Mouse (Mus musculus) testis, adult 2 months (tissue): ENCODE results near the gene Olfr645.

Experiments used
- CTCF ChIP-seq: fragments of 200-500 bp; IDR thresholded peaks from 2 replicates; pipeline ENCODE4 v1.5.1; 2012; ENCODE audit warnings: low read depth, mild to moderate bottlenecking, inconsistent platforms, low read length, moderate library complexity; ENCODE audit not compliant: control insufficient read depth, insufficient read depth, insufficient replicate concordance
- POLR2A ChIP-seq: fragments of 200-500 bp; IDR thresholded peaks from 2 replicates; pipeline ENCODE4 v1.6.1; 2012; ENCODE audit warnings: low read depth, mild to moderate bottlenecking, inconsistent platforms, low read length, moderate library complexity; ENCODE audit not compliant: control insufficient read depth

DNA sequence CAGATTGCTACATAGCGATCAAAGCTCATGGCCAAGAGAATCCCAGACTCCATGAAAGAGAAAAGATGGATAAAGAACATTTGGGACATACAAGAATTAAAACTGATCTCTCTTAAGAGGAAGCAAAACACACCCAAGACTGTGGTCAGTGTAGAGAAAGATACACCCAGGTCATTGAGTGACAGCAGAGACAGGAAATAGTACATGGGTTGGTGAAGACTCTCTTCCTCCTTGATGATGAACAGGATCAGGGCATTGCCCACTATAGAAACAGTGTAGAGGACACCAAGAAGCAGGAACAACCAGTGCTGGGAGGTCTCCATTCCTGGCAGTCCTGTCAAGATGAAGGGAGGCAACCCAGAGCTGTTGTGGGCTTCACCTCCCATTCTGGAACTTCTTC is 26.1 kb downstream of the Olfr645 start:
- TF ChIP-seq POLR2A (no peak), CTCF (no peak)
